Mouse (Mus musculus) forebrain, postnatal 0 days (tissue): ENCODE measurements around the gene Myh10. TPM values are rescaled to one million over a fixed set of nuclear protein-coding genes. Genes with fewer than 3 reads are reported as not detected.

Experiments used
- ATAC-seq: fragments of 200-750 bp; cut with Nextera tagmentation; 2 replicates; pipeline ENCODE4 v1.8.0; 2017; ENCODE audit warnings: mild to moderate bottlenecking, moderate library complexity
- DNase-seq: peaks from one replicate; pipeline ENCODE4 v3.0.0-alpha.2; 2015
- H3K27ac ChIP-seq: fragments of 300-500 bp; sonication (generic); 2 replicates; pipeline ENCODE4 v1.5.1; 2014; ENCODE audit warnings: low read depth, mild to moderate bottlenecking, antibody characterized with exemption, low read length, moderate library complexity, mixed read lengths
- H3K27me3 ChIP-seq: fragments of 300-500 bp; sonication (generic); 2 replicates; pipeline ENCODE4 v1.6.1; 2014; ENCODE audit warnings: mild to moderate bottlenecking, low read length, mixed read lengths; ENCODE audit not compliant: insufficient read depth
- H3K36me3 ChIP-seq: fragments of 300-500 bp; sonication (generic); 2 replicates; pipeline ENCODE4 v1.6.1; 2014; ENCODE audit warnings: mild to moderate bottlenecking, moderate library complexity; ENCODE audit not compliant: insufficient read depth
- H3K4me1 ChIP-seq: fragments of 300-500 bp; sonication (generic); 2 replicates; pipeline ENCODE4 v1.6.1; 2014; ENCODE audit warnings: antibody characterized with exemption; ENCODE audit not compliant: insufficient read depth
- H3K4me2 ChIP-seq: fragments of 300-500 bp; sonication (generic); 2 replicates; pipeline ENCODE4 v1.6.1; 2014; ENCODE audit warnings: low read depth, mild to moderate bottlenecking, moderate library complexity
- H3K4me3 ChIP-seq: fragments of 300-500 bp; sonication (generic); 2 replicates; pipeline ENCODE4 v1.5.1; 2014; ENCODE audit warnings: low read depth, low read length, mixed read lengths
- H3K9ac ChIP-seq: fragments of 300-500 bp; sonication (generic); 2 replicates; pipeline ENCODE4 v1.6.1; 2014; ENCODE audit warnings: mild to moderate bottlenecking
- H3K9me3 ChIP-seq: fragments of 300-500 bp; sonication (generic); 2 replicates; pipeline ENCODE4 v1.6.1; 2016; ENCODE audit warnings: low read length
- CTCF ChIP-seq: sonication (generic); IDR thresholded peaks from 2 replicates; pipeline ENCODE4 v1.5.1; 2016; ENCODE audit warnings: antibody characterized with exemption, control low read depth, low read depth
- WGBS: fragments of 180-500 bp; shearing (Covaris S2); extraction: QIAGEN DNeasy Blood & Tissue Kit; methylation state at CpG from one replicate; pipeline ENCODE4 v1.1.7; 2014; 5-methylcytosine and 5-hydroxymethylcytosine counted together
- polyA plus RNA-seq: library from polyadenylated mRNA; unstranded; fragments of >200 nt; fragmentation: Nextera tagmentation; extraction: Ambion mirVana; gene quantifications from 2 replicates; pipeline ENCODE4 v1.2.1, GENCODE M21; 2015
- total RNA-seq: library from RNA; depleted of rRNA; stranded (reverse); fragments of >200 nt; gene quantifications from 2 replicates; pipeline ENCODE4 v1.2.3, GENCODE M21; 2014

Myh10 gene
- total and polyA plus RNA-seq, 2 experiments from 2014 or later, result 68.0 to 183 TPM

DNA sequence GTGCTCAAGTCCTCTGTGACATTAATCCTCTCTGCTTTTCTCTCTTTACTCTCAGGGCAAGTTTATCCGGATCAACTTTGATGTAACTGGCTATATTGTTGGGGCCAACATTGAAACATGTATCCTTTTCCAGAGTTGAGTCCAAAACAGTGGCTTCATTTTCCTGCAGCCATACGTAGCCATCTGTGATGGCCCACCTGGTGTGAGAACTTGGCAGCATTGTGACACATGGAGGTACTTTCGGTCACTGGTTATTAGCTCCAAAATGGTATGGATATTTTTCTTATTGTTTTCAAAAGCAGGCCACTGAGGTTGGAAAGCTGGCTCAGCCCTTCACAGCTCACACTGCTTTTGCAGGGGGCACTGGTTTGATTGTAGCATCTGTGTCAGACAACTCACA is 68.3 kb downstream of the Myh10 start:
- Histone ChIP-seq H3K4me1 (peaks cover 8% of the 10 kb centered on the region; the same call in 1 of the 2 replicates), H3K4me3 (no peak overlapping the region), H3K9ac (no peak overlapping the region), H3K27ac (no peak overlapping the region), H3K9me3 (no peaks in the 10 kb centered on the region), H3K4me2 (no peak overlapping the region), H3K27me3 (no peaks in the 10 kb centered on the region), H3K36me3 (peaks cover 35% of the 10 kb centered on the region)
- DNase-seq (no peak), ATAC-seq (no peak)
- no peak for TF ChIP-seq CTCF
- 71% methylated on average over 3 of the region's 3 CpGs for WGBS

DNA sequence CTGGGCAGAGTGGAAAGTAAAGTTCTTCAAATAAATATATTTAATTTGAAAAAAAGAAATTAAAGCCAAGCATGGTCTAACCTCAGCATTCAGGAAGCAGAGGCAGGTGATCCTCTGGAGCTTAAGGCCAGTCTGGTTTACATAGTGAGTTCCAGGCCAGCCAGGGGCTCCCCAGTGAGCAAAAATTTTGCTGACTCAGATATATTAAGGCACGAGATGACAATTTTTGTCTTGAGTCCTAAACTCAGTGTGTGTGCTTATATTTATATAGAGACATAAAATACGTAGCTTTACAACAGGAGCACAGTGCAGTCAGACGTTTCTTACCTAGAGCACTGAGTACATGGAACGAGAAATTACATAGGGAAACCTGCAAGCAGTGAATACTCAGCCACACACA is 69.8 kb downstream of the Myh10 start:
- ATAC-seq (no peak), DNase-seq (no peak)
- no peak for TF ChIP-seq CTCF
- Histone ChIP-seq H3K27me3 (no peaks in the 10 kb centered on the region), H3K4me1 (peaks cover 8% of the 10 kb centered on the region; the same call in 1 of the 2 replicates), H3K4me3 (no peak overlapping the region), H3K27ac (no peak overlapping the region), H3K9me3 (no peaks in the 10 kb centered on the region), H3K9ac (no peak overlapping the region), H3K36me3 (peaks cover 49% of the 10 kb centered on the region), H3K4me2 (no peak overlapping the region)
- 90% methylated on average over 4 of the region's 4 CpGs for WGBS

DNA sequence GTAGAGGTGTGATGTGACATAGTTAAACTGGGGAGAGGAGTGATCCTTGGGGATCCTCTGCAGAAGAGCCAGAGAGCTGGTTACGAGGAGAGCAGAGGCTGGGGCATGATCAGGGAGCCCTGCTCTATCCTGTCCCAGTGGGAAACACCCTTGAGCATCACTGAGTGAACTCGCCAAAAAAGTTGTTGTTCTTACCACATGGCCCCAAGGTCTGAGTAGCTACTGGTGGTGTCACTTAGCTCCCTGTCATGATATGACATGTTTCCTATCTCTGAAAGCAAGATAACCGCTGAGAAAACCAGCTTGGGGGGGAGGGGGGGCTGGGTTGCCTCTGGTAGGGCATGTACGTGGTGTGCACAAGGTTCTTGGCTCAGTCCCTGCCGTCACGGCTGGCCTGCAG is 70.3 kb downstream of the Myh10 start:
- WGBS, result 82% methylated on average over 6 of the region's 6 CpGs
- H3K4me2 ChIP-seq, result no peak overlapping the region
- DNase-seq, result no peak
- no peaks in the 10 kb centered on the region for H3K9me3 ChIP-seq
- no peak overlapping the region for H3K9ac ChIP-seq
- no peak for TF ChIP-seq CTCF
- H3K4me3 ChIP-seq, result no peak overlapping the region
- peaks cover 6% of the 10 kb centered on the region; the same call in 1 of the 2 replicates for H3K4me1 ChIP-seq
- ATAC-seq, result no peak
- H3K36me3 ChIP-seq, result peaks cover 54% of the 10 kb centered on the region
- no peak overlapping the region for H3K27ac ChIP-seq
- H3K27me3 ChIP-seq, result no peaks in the 10 kb centered on the region

DNA sequence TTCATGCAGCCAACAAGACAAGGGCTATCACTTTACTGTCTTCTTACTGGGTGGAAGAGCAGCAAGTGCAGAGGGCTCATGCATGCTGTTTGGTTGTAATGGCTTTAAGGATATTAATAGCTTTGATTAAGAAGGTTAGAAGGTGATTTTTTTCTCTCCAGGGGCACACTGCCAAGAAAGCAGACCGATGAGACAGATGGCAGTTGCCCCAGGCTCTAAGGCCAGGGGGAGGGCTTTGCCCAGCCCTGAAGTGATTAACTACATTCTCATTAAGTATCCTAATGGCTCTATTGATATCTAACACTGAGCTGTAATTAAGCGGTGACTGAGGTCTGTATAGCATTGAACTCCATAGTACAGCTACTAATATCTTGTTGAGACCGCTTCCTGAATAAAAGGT is 73.3 kb downstream of the Myh10 start:
- DNase-seq, result no peak
- Histone ChIP-seq H3K4me3 (no peak overlapping the region), H3K27me3 (no peaks in the 10 kb centered on the region), H3K9me3 (no peaks in the 10 kb centered on the region), H3K9ac (no peak overlapping the region), H3K4me1 (no peaks in the 10 kb centered on the region), H3K4me2 (no peak overlapping the region), H3K27ac (no peak overlapping the region), H3K36me3 (peaks cover 81% of the 10 kb centered on the region)
- WGBS, result 20% methylated on average over 3 of the region's 3 CpGs
- ATAC-seq, result no peak; the same call in 1 of the 2 replicates
- TF ChIP-seq CTCF, result no peak

DNA sequence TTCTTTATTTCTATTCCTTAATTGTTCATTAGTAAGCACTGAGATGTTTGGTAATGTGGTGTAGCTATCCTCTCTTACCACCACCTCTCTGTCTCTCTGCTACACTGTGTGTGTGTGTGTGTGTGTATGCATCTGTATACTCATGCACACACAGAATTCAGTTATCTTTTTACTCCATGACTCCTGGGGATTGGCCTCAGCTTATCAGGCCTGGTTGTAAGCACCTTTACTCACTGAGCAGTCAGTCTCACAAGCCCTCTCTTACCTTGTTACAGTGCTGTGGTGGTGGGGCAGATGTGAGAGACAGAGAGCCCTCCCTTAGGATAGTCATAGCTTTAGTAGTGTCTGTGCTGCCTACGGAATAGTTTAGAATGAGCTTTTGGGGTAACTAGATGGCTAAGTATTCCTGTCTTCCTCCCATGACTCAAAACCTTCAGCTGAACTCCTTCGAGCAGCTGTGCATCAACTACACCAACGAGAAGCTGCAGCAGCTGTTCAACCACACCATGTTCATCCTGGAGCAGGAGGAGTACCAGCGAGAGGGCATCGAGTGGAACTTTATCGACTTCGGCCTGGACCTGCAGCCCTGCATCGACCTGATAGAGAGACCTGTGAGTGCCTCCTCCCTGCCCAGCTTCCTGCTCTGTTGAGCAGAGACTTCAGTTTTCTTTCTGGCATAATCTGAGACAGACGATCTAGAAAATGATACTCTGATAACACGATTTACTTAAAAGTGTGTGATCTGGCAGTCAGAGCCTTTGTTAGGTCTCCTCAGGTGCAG is 76.6 kb downstream of the Myh10 start:
- no peak overlapping the region for H3K9ac ChIP-seq
- H3K27ac ChIP-seq, result no peak overlapping the region
- WGBS, result 93% methylated on average over 10 of the region's 10 CpGs
- H3K4me2 ChIP-seq, result no peak overlapping the region
- TF ChIP-seq CTCF, result no peak
- no peak for DNase-seq
- no peaks in the 10 kb centered on the region for H3K9me3 ChIP-seq
- no peaks in the 10 kb centered on the region for H3K4me1 ChIP-seq
- H3K4me3 ChIP-seq, result no peak overlapping the region
- no peak for ATAC-seq
- peaks cover 95% of the 10 kb centered on the region for H3K36me3 ChIP-seq
- no peaks in the 10 kb centered on the region for H3K27me3 ChIP-seq

DNA sequence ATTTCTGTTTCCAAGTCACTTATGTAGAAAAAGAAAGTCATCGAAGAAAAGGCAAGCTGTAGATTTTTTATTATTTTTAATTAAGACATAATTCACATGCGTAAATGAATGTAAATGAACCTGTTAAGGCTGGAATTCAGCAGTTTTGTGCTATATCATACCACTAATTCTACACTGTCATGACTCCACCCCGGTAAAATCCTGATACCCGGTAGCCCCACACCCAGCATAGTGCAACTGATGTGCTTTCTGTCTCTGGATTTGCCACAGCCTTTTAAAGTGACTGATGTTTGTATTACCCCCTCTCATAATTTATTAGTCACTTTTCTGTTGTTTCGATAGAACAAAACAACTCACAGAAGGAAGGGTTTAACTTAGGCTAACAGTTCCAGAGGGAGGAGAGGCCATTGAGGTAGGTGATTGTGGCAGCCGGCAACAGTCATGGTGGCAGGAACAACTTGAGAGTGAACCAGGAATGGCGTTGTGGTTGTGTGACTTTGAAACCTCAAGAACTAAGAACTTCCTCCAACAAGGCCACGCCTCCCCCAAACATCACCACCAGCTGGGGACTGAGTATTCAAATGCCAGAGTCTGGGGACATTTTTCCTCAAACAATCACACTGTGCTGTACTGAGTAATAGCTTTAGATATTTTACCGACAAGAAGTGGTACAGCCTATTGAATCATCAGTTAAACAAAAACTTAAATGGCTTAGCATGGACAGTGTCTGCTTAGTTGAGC is 78.6 kb downstream of the Myh10 start:
- Histone ChIP-seq H3K9ac (no peak overlapping the region), H3K36me3 (peaks cover 94% of the 10 kb centered on the region), H3K27me3 (no peaks in the 10 kb centered on the region), H3K4me3 (no peak overlapping the region), H3K4me1 (no peaks in the 10 kb centered on the region), H3K27ac (no peak overlapping the region), H3K4me2 (no peak overlapping the region), H3K9me3 (no peaks in the 10 kb centered on the region)
- ATAC-seq, result no peak
- DNase-seq, result no peak
- WGBS, result 93% methylated on average over 9 of the region's 9 CpGs
- TF ChIP-seq CTCF, result no peak

DNA sequence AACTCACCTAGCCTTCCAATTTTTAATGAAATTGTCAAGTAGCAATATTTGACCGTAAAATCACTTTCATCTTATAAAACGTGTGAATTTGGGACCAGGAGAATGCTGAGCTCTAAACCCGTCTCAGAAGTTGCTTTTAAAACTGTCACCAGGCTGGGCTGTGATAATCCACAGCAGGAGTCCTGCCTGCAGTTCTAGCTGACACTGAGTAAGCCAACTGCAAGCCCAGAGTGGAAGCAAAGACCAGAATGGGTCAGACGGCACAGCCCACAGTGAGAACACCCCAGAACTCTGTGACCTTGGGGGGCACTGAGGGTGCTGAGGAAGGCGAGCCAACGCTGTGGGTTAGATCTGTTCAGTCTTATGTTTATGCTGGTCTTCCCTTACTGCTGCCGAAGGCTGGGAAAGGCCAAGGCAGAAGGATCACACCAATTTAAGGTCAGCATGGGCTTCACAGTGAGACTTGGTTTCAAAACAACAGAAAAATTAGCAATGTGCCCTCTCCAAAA is 84.8 kb downstream of the Myh10 start:
- H3K4me1 ChIP-seq, result no peaks in the 10 kb centered on the region
- DNase-seq (no peak), ATAC-seq (no peak)
- H3K4me2 ChIP-seq, result no peak overlapping the region
- H3K9me3 ChIP-seq, result no peaks in the 10 kb centered on the region
- TF ChIP-seq CTCF, result no peak
- no peak overlapping the region for H3K9ac ChIP-seq
- peaks cover 58% of the 10 kb centered on the region for H3K36me3 ChIP-seq
- H3K4me3 ChIP-seq, result no peak overlapping the region
- H3K27ac ChIP-seq, result no peak overlapping the region
- 87% methylated on average over 7 of the region's 7 CpGs for WGBS
- H3K27me3 ChIP-seq, result no peaks in the 10 kb centered on the region
